25 mouse cellular contexts compared by ENCODE assay signal in the genomic region with DNA sequence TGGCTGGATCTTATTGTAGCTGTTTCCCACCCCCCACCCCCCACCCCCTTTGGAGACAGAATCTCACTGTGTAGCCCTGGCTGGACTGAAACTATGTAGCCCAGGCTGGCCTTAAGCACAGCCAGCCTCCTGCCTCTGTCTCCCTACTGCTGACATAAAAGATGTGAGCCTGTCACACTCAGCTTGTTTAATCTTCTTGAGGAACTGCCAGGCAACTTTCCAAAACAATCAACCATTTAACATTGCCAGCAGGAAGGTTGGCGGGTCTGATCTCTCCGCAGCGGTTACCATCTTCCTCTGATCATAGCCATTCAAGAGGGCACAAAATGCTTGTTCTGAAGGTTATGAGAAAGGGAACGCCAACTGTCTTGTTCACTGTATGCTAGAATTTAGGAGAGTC.
"Had no signal": no experiment of that assay in that cellular context is flagged by ENCODE, and none has a peak within 500 bp of the region (broad histone marks: within the 10 kb centered on the region; RNA-seq: fewer than 3 reads in every experiment).

No protein-coding gene starts in this region.

- ATAC-seq: inflammation-experienced regulatory T-cells, adult 6 months; intestine, embryonic 15.5 days; intestine, postnatal 0 days had no signal

- H3K36me3 ChIP-seq: heart, embryonic 12.5 days; hindbrain, embryonic 10.5 days; hindbrain, embryonic 12.5 days; intestine, embryonic 15.5 days; limb, embryonic 13.5 days; limb, embryonic 15.5 days had no signal

- DNase-seq: gastrocnemius, adult 2 months; gastrocnemius, postnatal 10 days; gastrocnemius, postnatal 25 days; heart, adult 2 months; heart, postnatal 10 days; heart, postnatal 4 days; kidney, adult 18-20 months; kidney, adult 8-10 months; kidney, postnatal 10 days; kidney, postnatal 25 days; kidney, postnatal 4 days; layer of hippocampus, postnatal 36 days; left cerebral cortex, postnatal 4 days had no signal

- H3K27ac ChIP-seq: gastrocnemius, adult 2 months; heart, adult 2 months; hindbrain, embryonic 10.5 days; hindbrain, embryonic 12.5 days; hindbrain, embryonic 14.5 days; intestine, embryonic 15.5 days; layer of hippocampus, adult 2 months; limb, embryonic 13.5 days; limb, embryonic 15.5 days; liver, embryonic 14.5 days had no signal

- H3K9me3 ChIP-seq: heart, embryonic 12.5 days; hindbrain, embryonic 10.5 days; hindbrain, embryonic 12.5 days; intestine, embryonic 15.5 days; limb, embryonic 13.5 days; limb, embryonic 15.5 days had no signal

- H3K9ac ChIP-seq: heart, embryonic 12.5 days; hindbrain, embryonic 12.5 days; hindbrain, embryonic 14.5 days; intestine, embryonic 15.5 days; limb, embryonic 13.5 days; limb, embryonic 15.5 days; liver, embryonic 14.5 days had no signal

- H3K4me3 ChIP-seq: gastrocnemius, adult 2 months; heart, adult 2 months; heart, embryonic 12.5 days; hindbrain, embryonic 10.5 days; hindbrain, embryonic 12.5 days; intestine, embryonic 15.5 days; layer of hippocampus, adult 2 months; limb, embryonic 13.5 days; limb, embryonic 15.5 days had no signal

- H3K4me2 ChIP-seq: heart, embryonic 12.5 days; hindbrain, embryonic 12.5 days; hindbrain, embryonic 14.5 days; intestine, embryonic 15.5 days; limb, embryonic 13.5 days; limb, embryonic 15.5 days; liver, embryonic 11.5 days had no signal

- H3K27me3 ChIP-seq: heart, embryonic 12.5 days; intestine, embryonic 15.5 days; limb, embryonic 13.5 days; limb, embryonic 15.5 days had no signal
